In genomic region chr10:16995010-16995409, GRCm38 (mm10) we compare ENCODE assay signal across 25 mouse cellular contexts.
DNase-seq lines count a peak whose midpoint lies in the region; ATAC-seq and TF ChIP-seq lines count a peak whose summit lies in the region.
"Had no signal": no experiment of that assay in that cellular context is flagged by ENCODE, and none has a peak within 500 bp of the region (broad histone marks: within the 10 kb centered on the region; RNA-seq: fewer than 3 reads in every experiment).

No protein-coding gene starts in this region.

- H3K36me3 ChIP-seq in heart, postnatal 0 days (replicated peaks; ENCODE audit: control insufficient read depth, insufficient read depth, low read length): no peaks in the 10 kb centered on the region
- no peaks in the 10 kb centered on the region for H3K36me3 ChIP-seq in CH12.LX (replicated peaks in 1 of 2; ENCODE audit: control insufficient read depth in 1 of 2, insufficient read depth in 1 of 2, low read length in 1 of 2)
- H3K36me3 ChIP-seq in embryonic facial prominence, embryonic 14.5 days (ENCODE audit: control insufficient read depth, insufficient read depth, low read length): no peaks in the 10 kb centered on the region
- H3K36me3 ChIP-seq: embryonic facial prominence, embryonic 15.5 days; intestine, embryonic 15.5 days; limb, embryonic 13.5 days; liver, embryonic 13.5 days; neural tube, embryonic 12.5 days had no signal

- H3K9me3 ChIP-seq in heart, postnatal 0 days (replicated peaks; ENCODE audit: control insufficient read depth, low read length): no peaks in the 10 kb centered on the region
- H3K9me3 ChIP-seq in CH12.LX (replicated peaks; ENCODE audit: low read length): peaks cover 5% of the 10 kb centered on the region
- no peaks in the 10 kb centered on the region for H3K9me3 ChIP-seq in embryonic facial prominence, embryonic 14.5 days (ENCODE audit: control insufficient read depth, low read length)
- H3K9me3 ChIP-seq: embryonic facial prominence, embryonic 15.5 days; forebrain, embryonic 13.5 days; intestine, embryonic 15.5 days; limb, embryonic 13.5 days; liver, embryonic 13.5 days; neural tube, embryonic 12.5 days had no signal

- no peak for ATAC-seq in heart, postnatal 0 days (ENCODE audit: insufficient read depth, low read depth)
- no peak for ATAC-seq in embryonic facial prominence, embryonic 14.5 days (ENCODE audit: low read depth)
- ATAC-seq: forebrain, embryonic 13.5 days; hindbrain, embryonic 16.5 days; intestine, embryonic 15.5 days; midbrain, embryonic 16.5 days had no signal

- no peak for TF ChIP-seq CTCF in gastrocnemius, adult 2 months (IDR thresholded peaks at IDR 0.05)
- no peak for TF ChIP-seq CTCF in heart, postnatal 0 days (IDR thresholded peaks at IDR 0.05; ENCODE audit: low read depth)
- TF ChIP-seq CTCF in CH12.LX (conservative IDR thresholded peaks at IDR 0.05 in 1 of 2, IDR thresholded peaks at IDR 0.05 in 1 of 2; ENCODE audit: low read depth in 2 of 2, low read length in 2 of 2): no peak

- no peak for TF ChIP-seq RAD21 in CH12.LX (IDR thresholded peaks at IDR 0.05; ENCODE audit: low read depth, low read length)

- peak overlapping the region; percentile 72 for H3K27ac ChIP-seq in gastrocnemius, adult 2 months
- peak overlapping the region; percentile 88; the same call in 1 of the 2 replicates for H3K27ac ChIP-seq in heart, postnatal 0 days (ENCODE audit: low read depth)
- no peak overlapping the region for H3K27ac ChIP-seq in CH12.LX (ENCODE audit: insufficient read depth, low read depth)
- no peak overlapping the region; the same call in 1 of the 2 replicates for H3K27ac ChIP-seq in embryonic facial prominence, embryonic 14.5 days (replicated peaks; ENCODE audit: low read depth, low read length)
- H3K27ac ChIP-seq: embryonic facial prominence, embryonic 15.5 days; forebrain, embryonic 13.5 days; intestine, embryonic 15.5 days; limb, embryonic 13.5 days; liver, embryonic 13.5 days; neural tube, embryonic 12.5 days; stomach, postnatal 0 days had no signal

- no peak for DNase-seq in gastrocnemius, adult 2 months
- no peak for DNase-seq in gastrocnemius, postnatal 36 days
- no peak for DNase-seq in heart, postnatal 0 days (ENCODE audit: low spot score)
- no peak for DNase-seq in heart, adult 8-10 months (ENCODE audit: low spot score)
- no peak for DNase-seq in CH12.LX (ENCODE audit: extremely low read depth)
- no peak for DNase-seq in embryonic facial prominence, embryonic 14.5 days (ENCODE audit: low spot score)
- no peak for DNase-seq in adrenal gland, postnatal 4 days (ENCODE audit: low spot score in 2 of 2)
- no peak for DNase-seq in urinary bladder, postnatal 36 days (ENCODE audit: low spot score in 2 of 2)
- DNase-seq: adrenal gland, postnatal 25 days; gastrocnemius, postnatal 14 days; liver, embryonic 13.5 days; lung, adult 2 months; right cerebral cortex, adult 18-20 months; right cerebral cortex, postnatal 4 days; thymus, adult 18-20 months; thymus, postnatal 25 days had no signal

- no peak overlapping the region for H3K9ac ChIP-seq in heart, postnatal 0 days (replicated peaks; ENCODE audit: low read depth, low read length)
- H3K9ac ChIP-seq in CH12.LX (ENCODE audit: insufficient read depth, low read depth): no peak overlapping the region
- H3K9ac ChIP-seq in embryonic facial prominence, embryonic 14.5 days (ENCODE audit: low read depth, low read length): no peak overlapping the region
- H3K9ac ChIP-seq: embryonic facial prominence, embryonic 15.5 days; forebrain, embryonic 13.5 days; intestine, embryonic 15.5 days; limb, embryonic 13.5 days; liver, embryonic 13.5 days; neural tube, embryonic 12.5 days had no signal

- in situ Hi-C loops in CH12.LX (cut with MboI; ENCODE audit: low pct_ligation_motif_present, low pct_unique_long_range_greater_than_20kb, low sequenced_read_pairs): loop anchor here (25.0 kb wide), 1 partner anchor 717 kb away; the partner anchor contains the start of gene Cited2

- 76% methylated on average over 1 of the region's 1 CpGs for WGBS in heart, postnatal 0 days
- WGBS in embryonic facial prominence, embryonic 14.5 days: 21% methylated on average over 1 of the region's 1 CpGs

- no peak overlapping the region for H3K4me2 ChIP-seq in heart, postnatal 0 days (ENCODE audit: low read depth, low read length)
- H3K4me2 ChIP-seq in CH12.LX (ENCODE audit: insufficient read depth, low read depth, poor library complexity, severe bottlenecking): peak overlapping the region; percentile 29; the same call in 1 of the 2 replicates
- H3K4me2 ChIP-seq in embryonic facial prominence, embryonic 14.5 days (ENCODE audit: low read depth, low read length): peak overlapping the region; percentile 34; the same call in 1 of the 2 replicates
- H3K4me2 ChIP-seq: embryonic facial prominence, embryonic 15.5 days; forebrain, embryonic 13.5 days; intestine, embryonic 15.5 days; liver, embryonic 13.5 days; midbrain, embryonic 11.5 days; neural tube, embryonic 12.5 days had no signal

- dilution Hi-C loops in CH12.LX (cut with MboI; ENCODE audit: extremely low pct_ligation_motif_present, extremely low pct_unique_long_range_greater_than_20kb, low sequenced_read_pairs): no loop called here

- intact Hi-C loops in gastrocnemius, adult 2 months (cut with DNase I): no loop called here
- intact Hi-C loops in gastrocnemius, postnatal 36 days (cut with DNase I): no loop called here

- TF ChIP-seq EP300 in heart, postnatal 0 days (IDR thresholded peaks at IDR 0.05; ENCODE audit: low read depth): no peak
- peak; percentile 58; the same call in 1 of the 2 replicates for TF ChIP-seq EP300 in CH12.LX (IDR thresholded peaks at IDR 0.05; ENCODE audit: low read length)

- H3K79me2 ChIP-seq in CH12.LX (replicated peaks; ENCODE audit: control insufficient read depth, extremely low read depth, insufficient read depth, poor library complexity, severe bottlenecking): no peaks in the 10 kb centered on the region

- peaks cover 5% of the 10 kb centered on the region; the same call in 1 of the 2 replicates for H3K4me1 ChIP-seq in heart, postnatal 0 days (ENCODE audit: control insufficient read depth, insufficient read depth)
- H3K4me1 ChIP-seq in CH12.LX (ENCODE audit: control insufficient read depth in 1 of 2, insufficient read depth in 2 of 2): peaks cover 8 to 33% of the 10 kb centered on the region in 2 experiments; a peak in 3 of 4 replicates
- peaks cover 10% of the 10 kb centered on the region for H3K4me1 ChIP-seq in embryonic facial prominence, embryonic 14.5 days (ENCODE audit: control insufficient read depth, insufficient read depth, low read length)
- H3K4me1 ChIP-seq: liver, embryonic 13.5 days; neural tube, embryonic 12.5 days had no signal

- H3K4me3 ChIP-seq in gastrocnemius, adult 2 months: no peak overlapping the region; the same call in 1 of the 2 replicates
- H3K4me3 ChIP-seq in heart, postnatal 0 days (ENCODE audit: low read depth, low read length): no peak overlapping the region
- no peak overlapping the region for H3K4me3 ChIP-seq in CH12.LX (replicated peaks in 1 of 3; ENCODE audit: low read depth in 2 of 3, low read length in 2 of 3, poor library complexity in 1 of 3)
- no peak overlapping the region for H3K4me3 ChIP-seq in embryonic facial prominence, embryonic 14.5 days (ENCODE audit: low read depth, low read length)
- H3K4me3 ChIP-seq: embryonic facial prominence, embryonic 15.5 days; forebrain, embryonic 13.5 days; intestine, embryonic 15.5 days; limb, embryonic 13.5 days; liver, embryonic 13.5 days; neural tube, embryonic 12.5 days had no signal

- H3K27me3 ChIP-seq in heart, postnatal 0 days (ENCODE audit: control insufficient read depth, insufficient read depth, low read length): no peaks in the 10 kb centered on the region
- no peaks in the 10 kb centered on the region for H3K27me3 ChIP-seq in CH12.LX (replicated peaks)
- no peaks in the 10 kb centered on the region for H3K27me3 ChIP-seq in embryonic facial prominence, embryonic 14.5 days (replicated peaks; ENCODE audit: control insufficient read depth, insufficient read depth, low read length)
- H3K27me3 ChIP-seq: embryonic facial prominence, embryonic 15.5 days; forebrain, embryonic 13.5 days; intestine, embryonic 15.5 days; limb, embryonic 13.5 days; liver, embryonic 13.5 days; neural tube, embryonic 12.5 days had no signal

- TF ChIP-seq POLR2A in CH12.LX (IDR thresholded peaks at IDR 0.05; ENCODE audit: low read depth, low read length): no peak

TF ChIP-seq in CH12.LX, 34 proteins besides CTCF, POLR2A, EP300 and RAD21:
- TF ChIP-seq ZNF384 (IDR thresholded peaks at IDR 0.05; ENCODE audit: low read depth, low read length) (peak; percentile 58; the same call in 1 of the 2 replicates), NELFE (IDR thresholded peaks at IDR 0.05; ENCODE audit: low read depth, low read length) (no peak), IRF4 (IDR thresholded peaks at IDR 0.05; ENCODE audit: low read depth, low read length) (peak; percentile 58)
TF ChIP-seq in CH12.LX: peak in this region for 2.

Comparison
In these comparisons a context has a peak if more than half of its experiments do, and no peak if none do; other contexts are left out.
1. H3K27ac ChIP-seq: peak in gastrocnemius, adult 2 months (single experiment) and heart, postnatal 0 days (single experiment); none in CH12.LX (single experiment) and embryonic facial prominence, embryonic 14.5 days (single experiment).